Mouse (Mus musculus) embryo, embryonic 10.5 days (tissue): ENCODE results near the gene Grik1.

ENCODE experiments used
- DNase-seq: peaks from one replicate; pipeline ENCODE4 v3.0.0-alpha.2; 2015; ENCODE audit warnings: low spot score

Gene Grik1

GRCm38 (mm10) chr16:88290132-88290772 is at the start of gene Grik1:
Gene Grik1, minus strand, starts transcription at chr16:88290265.
- DNase-seq: peak; percentile 57

DNA sequence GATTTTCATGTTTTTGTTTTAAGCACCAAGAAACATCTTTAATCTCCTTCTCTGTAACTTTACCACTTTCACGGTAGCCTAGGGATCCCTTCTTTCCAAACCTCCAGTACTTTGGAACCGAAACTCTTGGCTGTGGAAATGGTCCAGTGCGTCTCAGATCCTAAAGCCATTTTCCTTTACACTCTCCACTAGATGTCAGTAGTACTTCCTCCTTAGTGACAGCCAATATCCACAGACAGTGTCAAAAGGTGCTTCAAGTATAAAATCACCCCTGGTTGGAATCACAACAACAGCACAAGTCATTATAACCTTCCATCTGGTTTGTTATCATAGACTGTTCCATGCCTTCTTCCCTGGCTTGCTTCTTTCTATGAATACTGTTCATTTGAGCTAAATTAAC is 4.1 kb upstream of the Grik1 start:
- DNase-seq: peak; percentile 21

DNA sequence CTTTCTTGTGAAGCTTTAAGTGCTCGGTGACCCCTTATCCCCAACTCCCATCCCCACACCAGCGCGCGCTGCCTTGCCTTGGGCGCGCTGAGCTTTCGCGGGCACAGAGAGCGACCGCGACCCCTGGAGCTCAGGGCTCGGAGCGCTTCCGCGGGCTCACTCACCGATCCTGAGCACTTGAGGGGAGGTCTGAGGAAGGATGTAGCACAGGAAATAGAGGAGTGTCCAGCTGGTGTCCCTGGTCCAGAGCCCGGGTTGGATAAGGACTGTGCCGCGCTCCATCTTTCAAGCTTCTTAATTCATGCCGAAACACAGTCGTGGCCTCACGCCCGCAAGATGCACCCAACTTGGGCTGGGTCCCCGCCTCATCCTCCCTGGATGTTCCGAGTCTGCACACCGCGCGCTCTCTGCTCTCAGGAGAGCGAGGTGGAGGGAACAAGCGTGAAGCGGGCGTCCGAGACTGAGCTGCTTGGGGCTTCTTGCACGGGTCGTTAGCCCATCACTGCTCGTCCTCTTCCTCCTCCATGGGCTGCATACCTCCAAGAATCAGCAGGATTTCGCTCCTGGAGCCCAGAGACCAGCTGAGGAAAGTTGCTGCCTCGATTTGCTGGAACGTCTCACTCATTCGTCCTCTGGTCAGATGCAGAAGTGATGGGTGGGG is 514 bp downstream of the Grik1 start:
- peak; percentile 60 for DNase-seq

- no peak for DNase-seq
Observed at GRCm38 (mm10) chr16:88258407-88258806, 31.7 kb downstream of the Grik1 start.

- no peak for DNase-seq
Observed at GRCm38 (mm10) chr16:88257072-88257471, 33.0 kb downstream of the Grik1 start.

DNA sequence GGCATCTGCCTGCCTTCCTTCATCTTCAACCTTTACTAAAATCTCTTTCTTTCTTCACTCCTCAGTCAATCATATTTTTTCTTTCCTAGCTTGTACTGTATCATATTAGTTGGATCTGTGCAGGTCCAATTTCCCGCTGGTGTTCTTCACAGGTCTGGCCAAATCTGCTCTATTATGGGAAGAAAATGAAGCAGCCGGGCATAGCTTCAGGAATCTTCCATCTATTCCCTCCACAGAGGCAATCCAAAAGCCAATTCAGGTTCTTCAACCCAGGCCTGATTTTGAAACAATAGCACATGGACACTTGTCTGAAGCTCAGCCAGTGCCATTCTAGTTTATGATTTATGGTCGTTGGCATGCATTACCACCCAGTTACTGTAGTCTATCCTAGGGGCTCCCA is 34.0 kb downstream of the Grik1 start:
- no peak for DNase-seq

- no peak for DNase-seq
Observed at GRCm38 (mm10) chr16:88252676-88253075, 37.4 kb downstream of the Grik1 start.

DNA sequence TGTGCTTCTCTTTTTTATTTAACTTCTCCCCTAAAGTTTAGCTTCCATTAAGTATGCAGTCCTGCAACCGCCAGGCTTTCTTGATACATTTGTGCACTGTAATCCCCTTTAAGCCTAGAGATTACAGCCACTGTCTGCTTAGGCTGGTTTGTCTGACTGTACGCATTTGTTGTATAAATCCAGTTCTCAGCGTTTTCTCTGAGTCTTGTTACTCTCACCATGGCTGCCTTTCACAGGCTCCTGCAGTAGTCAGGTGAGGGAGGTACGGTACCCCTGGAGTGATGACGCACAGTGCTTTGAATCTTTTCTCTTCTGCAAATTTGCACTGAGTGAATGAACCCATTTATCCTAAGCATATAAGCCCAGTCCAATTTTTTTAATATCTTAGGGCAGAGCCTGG is 39.0 kb downstream of the Grik1 start:
- DNase-seq: no peak

DNA sequence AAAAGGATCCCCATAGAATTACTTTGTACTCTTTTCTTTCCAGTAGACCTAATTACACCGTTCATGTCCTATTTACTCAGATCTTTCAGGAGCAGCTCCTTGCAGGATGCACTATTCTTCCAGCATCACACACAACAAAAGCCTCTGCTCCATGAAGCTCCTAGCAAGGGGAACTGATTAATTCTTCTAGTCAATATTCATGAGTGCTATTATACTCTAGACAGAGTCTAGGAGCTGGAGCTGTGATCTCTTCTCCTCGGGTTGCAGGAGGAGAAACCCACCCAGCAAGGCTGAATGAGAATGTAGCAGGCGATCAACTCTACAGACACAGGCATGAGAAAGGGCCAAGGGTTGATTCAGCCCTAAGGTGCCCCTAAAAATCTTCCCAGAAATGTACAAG is 40.2 kb downstream of the Grik1 start:
- DNase-seq: no peak

- DNase-seq: no peak
Observed at GRCm38 (mm10) chr16:88247586-88247985, 42.5 kb downstream of the Grik1 start.

DNA sequence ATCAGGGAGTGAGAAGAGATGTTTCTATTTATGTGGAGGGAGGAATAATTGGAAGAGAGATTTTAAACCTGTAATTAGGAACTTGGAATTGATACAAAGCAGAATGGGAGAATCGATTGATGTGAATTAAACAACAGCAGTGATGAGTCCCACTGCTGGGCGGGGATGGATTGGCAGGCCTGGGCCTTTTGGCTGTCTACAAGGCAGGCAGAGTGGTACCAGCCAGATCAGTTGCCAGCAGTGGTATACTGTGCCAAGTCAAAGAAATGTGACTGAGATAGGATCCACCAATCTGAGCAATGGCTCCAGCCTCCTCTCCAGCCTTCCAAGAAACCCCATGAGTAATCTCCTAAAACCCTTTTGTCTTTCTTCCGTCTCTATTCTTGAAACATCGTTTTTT is 45.4 kb downstream of the Grik1 start:
- no peak for DNase-seq

DNA sequence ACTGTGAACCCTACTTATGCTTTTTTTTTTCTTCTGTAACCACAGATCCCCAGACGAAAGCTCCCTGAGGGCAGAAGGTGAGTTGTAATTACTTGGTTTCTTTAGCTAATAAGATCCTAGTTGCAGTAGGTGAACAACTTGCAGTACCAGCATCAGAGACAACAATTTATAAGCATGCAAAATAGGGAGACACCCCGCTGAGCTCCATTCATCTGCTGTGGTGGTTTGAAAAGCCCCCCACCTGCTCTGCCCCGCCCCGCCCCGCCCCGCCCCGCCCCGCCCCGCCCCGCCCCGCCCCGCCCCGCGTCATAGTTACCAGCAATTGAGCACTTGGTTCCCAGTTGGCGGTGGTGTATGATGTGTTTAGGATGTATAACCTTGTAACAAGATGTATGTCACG is 64.4 kb downstream of the Grik1 start:
- DNase-seq: no peak

GRCm38 (mm10) chr16:88221932-88222331 is 68.1 kb downstream of the Grik1 start:
- DNase-seq: no peak

DNA sequence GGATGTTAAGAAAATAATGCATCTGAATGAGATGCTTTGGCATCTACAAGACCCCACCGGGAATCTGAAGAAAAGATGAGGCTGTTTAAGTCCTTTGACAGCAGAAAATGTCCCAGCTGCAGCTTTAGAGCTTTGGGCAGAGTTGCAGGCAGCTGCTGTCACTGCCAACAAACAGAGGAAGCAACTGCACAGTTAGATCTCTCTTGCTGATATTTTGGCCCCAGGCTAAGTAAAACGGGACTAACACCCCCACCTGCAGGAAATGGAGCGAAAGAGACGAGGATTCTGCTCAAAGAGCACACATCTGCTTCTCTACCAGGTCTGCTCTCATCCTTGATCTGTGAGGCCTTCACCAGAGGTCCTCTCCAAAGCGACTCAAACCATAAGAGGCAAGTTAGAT is 77.5 kb downstream of the Grik1 start:
- DNase-seq: no peak

DNA sequence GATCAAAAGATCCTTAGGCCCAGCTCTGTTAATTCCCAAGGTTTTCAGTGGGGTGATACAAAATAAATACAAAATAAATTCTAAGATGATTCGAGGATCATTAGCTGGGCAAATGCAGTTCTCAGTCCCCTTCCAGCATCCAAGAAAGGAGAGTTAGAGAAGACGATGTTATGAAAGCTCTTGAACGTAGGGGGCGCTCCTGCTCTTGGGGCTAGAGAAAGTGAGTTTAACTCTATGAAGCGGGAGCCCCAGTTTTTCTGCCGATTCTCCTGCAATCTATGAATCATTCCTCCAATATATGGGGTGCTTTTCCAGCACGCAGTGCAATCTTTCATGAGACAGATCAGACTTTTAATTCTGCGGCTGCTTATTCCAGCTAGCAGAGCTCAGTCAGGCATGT is 78.2 kb downstream of the Grik1 start:
- peak; percentile 15 for DNase-seq

DNA sequence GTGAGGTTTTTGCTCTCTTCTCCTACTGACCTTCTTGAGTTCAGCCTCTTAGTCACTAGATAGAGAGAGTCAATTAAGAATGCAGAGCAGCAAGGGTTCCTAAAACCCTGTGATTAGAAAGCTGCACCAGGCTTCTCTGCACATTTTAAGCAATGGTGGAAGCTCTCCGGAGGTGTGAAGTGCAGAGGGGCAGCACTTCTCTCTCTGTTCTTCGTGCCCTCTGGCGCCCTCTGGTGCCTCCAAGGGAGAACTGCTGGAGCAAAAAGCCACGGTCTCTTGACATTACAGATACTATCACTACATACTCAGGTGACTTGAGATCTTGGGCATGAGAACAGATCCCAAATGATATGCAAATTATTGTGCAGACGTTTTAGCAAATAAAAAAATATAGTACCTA is 85.7 kb downstream of the Grik1 start:
- peak; percentile 82 for DNase-seq

DNA sequence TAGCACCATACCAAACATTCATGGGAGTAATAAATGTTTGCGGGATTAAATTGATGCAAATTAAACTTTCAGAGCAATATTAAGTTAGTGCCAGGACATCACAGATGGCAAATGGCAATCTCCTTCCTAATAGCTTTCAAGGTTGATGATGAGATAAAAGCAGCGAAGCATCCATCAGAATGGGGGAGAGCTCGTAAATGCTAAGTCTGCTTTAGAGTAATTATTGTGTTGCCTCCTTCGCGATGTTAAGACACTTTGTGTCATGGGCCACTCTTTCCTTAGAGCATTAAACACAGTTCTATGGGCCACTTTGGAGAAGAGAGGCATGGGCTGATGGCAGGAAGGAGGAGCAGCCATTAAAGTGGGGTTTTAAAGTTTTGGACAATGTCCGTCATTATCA is 86.1 kb downstream of the Grik1 start:
- DNase-seq: no peak

DNA sequence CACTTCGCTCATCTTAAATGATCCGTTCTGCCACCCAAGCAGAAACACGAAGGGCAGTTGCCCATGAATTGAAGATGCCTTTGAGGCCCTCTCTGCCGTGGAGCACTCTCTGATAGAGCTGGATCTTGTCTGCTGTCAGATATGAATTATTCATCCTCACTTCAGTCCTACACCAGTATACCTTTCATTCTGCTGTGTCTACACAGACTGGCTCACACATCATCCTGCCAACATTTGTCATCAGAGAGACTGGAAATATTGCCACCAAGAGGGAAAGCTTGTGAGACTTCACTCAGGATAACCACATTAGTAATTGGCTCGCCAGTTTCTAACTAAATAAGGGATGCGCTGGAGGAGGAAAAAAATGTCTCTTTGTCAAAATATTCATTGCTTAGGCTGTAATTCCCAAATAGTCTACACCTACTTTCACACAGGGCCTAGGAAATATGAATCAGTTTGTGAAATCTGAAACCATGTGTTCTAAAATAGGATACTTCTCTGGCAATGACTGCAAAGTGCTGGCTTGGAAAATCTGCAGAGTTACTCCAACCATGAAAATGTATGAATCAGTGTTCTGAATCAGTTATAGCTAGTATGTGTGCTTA is 102.5 kb downstream of the Grik1 start:
- no peak for DNase-seq

- peak; percentile 12 for DNase-seq
Observed at GRCm38 (mm10) chr16:88178813-88179212, 111.3 kb downstream of the Grik1 start.

GRCm38 (mm10) chr16:88177364-88177763 is 112.7 kb downstream of the Grik1 start:
- no peak for DNase-seq

DNA sequence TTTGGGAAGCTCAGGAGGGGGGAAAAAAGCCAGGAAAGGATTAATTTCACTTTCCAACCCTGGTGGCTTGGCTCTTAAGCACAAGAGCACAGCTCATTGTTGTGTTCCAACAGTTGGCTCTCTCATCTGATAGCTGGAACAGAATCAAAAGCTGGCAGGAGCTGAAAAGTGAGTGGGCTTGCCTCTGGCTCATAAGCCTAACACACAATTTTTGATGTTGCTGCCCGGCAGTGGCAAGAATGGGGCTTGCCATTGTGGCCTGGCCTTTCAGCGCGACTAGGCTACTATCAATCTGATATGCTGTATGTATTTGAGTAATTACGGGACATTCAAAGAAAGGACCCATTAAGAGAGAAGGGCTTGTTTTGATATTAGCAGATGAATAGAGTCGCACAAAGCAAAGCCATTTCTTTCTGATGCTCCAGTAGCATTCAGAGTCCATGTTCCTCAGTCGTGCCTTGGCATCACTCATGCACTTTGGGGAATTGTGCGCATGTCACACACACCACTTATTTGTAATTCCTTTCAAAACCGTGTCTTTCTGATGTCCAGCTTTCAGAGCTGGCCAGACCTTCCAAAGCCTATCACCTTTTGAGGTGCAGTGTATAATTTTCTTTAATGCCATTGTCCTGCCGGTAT is 115.9 kb downstream of the Grik1 start:
- no peak for DNase-seq

GRCm38 (mm10) chr16:88166547-88166946 is 123.5 kb downstream of the Grik1 start:
- DNase-seq: no peak

DNA sequence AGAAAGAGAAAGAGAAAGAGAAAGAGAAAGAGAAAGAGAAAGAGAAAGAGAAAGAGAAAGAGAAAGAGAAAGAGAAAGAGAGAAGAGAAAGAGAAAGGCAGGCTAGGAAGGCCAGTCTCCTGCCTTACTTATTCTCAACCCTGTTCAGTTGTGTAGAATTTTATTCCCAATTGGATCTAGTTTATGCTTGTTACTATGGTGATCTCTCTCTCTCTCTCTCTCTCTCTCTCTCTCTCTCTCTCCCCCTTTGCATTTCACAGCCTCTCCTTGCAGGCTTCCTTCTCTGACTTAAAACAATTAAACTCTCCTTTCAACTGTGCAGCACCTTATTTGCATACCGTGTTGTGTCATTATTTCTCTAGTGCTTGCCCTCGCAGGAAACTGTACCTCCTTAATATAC is 147.5 kb downstream of the Grik1 start:
- no peak for DNase-seq
